Mouse (Mus musculus) heart, adult 2 months (tissue): Measurements from ENCODE around the gene St6gal1. TPM values are rescaled to one million over a fixed set of nuclear protein-coding genes. Genes with fewer than 3 reads are reported as not detected.

Experiments used
- DNase-seq, 2 experiments: peaks; one replicate each; pipeline ENCODE4 v3.0.0; 2021
- H3K27ac ChIP-seq: fragments of 200-600 bp; 2 replicates; pipeline ENCODE4 v1.8.1; 2022
- H3K27me3 ChIP-seq: fragments of 200-500 bp; 2 replicates; pipeline ENCODE4 v1.6.1; 2012; ENCODE audit warnings: mild to moderate bottlenecking, low read length, inconsistent platforms, mixed read lengths; ENCODE audit not compliant: control insufficient read depth, insufficient read depth
- H3K36me3 ChIP-seq: fragments of 200-500 bp; 2 replicates; pipeline ENCODE4 v1.6.1; 2012; ENCODE audit warnings: low read length, inconsistent platforms; ENCODE audit not compliant: control insufficient read depth, insufficient read depth
- H3K4me1 ChIP-seq: fragments of 200-500 bp; 2 replicates; pipeline ENCODE4 v1.6.1; 2011; ENCODE audit warnings: low read length; ENCODE audit not compliant: control insufficient read depth, insufficient read depth
- H3K4me3 ChIP-seq: fragments of 200-600 bp; 2 replicates; pipeline ENCODE4 v1.8.1; 2022
- H3K79me2 ChIP-seq: fragments of 200-500 bp; replicated peaks from 2 replicates; pipeline ENCODE4 v1.6.1; 2012; ENCODE audit warnings: mild to moderate bottlenecking, inconsistent platforms, low read length, moderate library complexity, mixed read lengths; ENCODE audit not compliant: control insufficient read depth, insufficient read depth
- H3K9ac ChIP-seq: fragments of 200-500 bp; 2 replicates; pipeline ENCODE4 v1.6.1; 2012; ENCODE audit warnings: low read depth, mild to moderate bottlenecking, control low read depth, inconsistent platforms, low read length, mixed read lengths
- CTCF ChIP-seq: fragments of 200-600 bp; IDR thresholded peaks from 2 replicates; pipeline ENCODE4 v1.8.1; 2022; ENCODE audit warnings: antibody characterized with exemption, mild to moderate bottlenecking, moderate library complexity
- EP300 ChIP-seq: fragments of 200-500 bp; IDR thresholded peaks from 2 replicates; pipeline ENCODE4 v1.6.1; 2011; ENCODE audit warnings: low read depth, low read length, control low read depth; ENCODE audit not compliant: insufficient read depth
- POLR2A ChIP-seq: fragments of 200-500 bp; IDR thresholded peaks from 2 replicates; pipeline ENCODE4 v1.6.1; 2011; ENCODE audit warnings: mild to moderate bottlenecking, low read depth, low read length, control low read depth; ENCODE audit not compliant: insufficient read depth
- WGBS: fragments of 180-500 bp; shearing (Covaris S2); methylation state at CpG from one replicate; pipeline ENCODE4 v1.1.7; 2018; 5-methylcytosine and 5-hydroxymethylcytosine counted together
- intact Hi-C: fragments of 180-260 bp; cut with DNase I; formaldehyde crosslinking; loops from one replicate; pipeline ENCODE4 v1.15.1; 2025
- polyA plus RNA-seq: library from polyadenylated mRNA; depleted of rRNA; stranded (reverse); fragments of >200 nt; gene quantifications from 2 replicates; pipeline ENCODE4 v1.2.3, GENCODE M21; 2012
- total RNA-seq, 2 experiments: library from RNA; stranded (reverse); gene quantifications; 2 replicates each; pipeline ENCODE4 v1.2.3; 2021

St6gal1 gene
- total and polyA plus RNA-seq, 3 experiments, result 6.0 to 9.9 (median 8.4) TPM

GRCm38 (mm10) chr16:23250556-23251444, 26.3 kb downstream of the St6gal1 start:
- Histone ChIP-seq H3K4me3 (no peak overlapping the region), H3K79me2 (no peaks in the 10 kb centered on the region), H3K9ac (no peak overlapping the region), H3K27ac (no peak overlapping the region), H3K27me3 (no peaks in the 10 kb centered on the region), H3K4me1 (peaks cover 4% of the 10 kb centered on the region; the same call in 1 of the 2 replicates), H3K36me3 (peaks cover 6% of the 10 kb centered on the region)
- WGBS, result 80% methylated on average over 15 of the region's 15 CpGs
- no peak for TF ChIP-seq EP300
- TF ChIP-seq CTCF, result no peak
- TF ChIP-seq POLR2A, result no peak
- DNase-seq, result no peak
- intact Hi-C loops, result no loop called here

GRCm38 (mm10) chr16:23251445-23251773, 26.9 kb downstream of the St6gal1 start:
- no peak overlapping the region for H3K27ac ChIP-seq
- TF ChIP-seq POLR2A, result no peak
- TF ChIP-seq EP300, result no peak
- TF ChIP-seq CTCF, result no peak
- H3K9ac ChIP-seq, result no peak overlapping the region
- intact Hi-C loops, result no loop called here
- H3K79me2 ChIP-seq, result no peaks in the 10 kb centered on the region
- no peak overlapping the region for H3K4me3 ChIP-seq
- peaks cover 6% of the 10 kb centered on the region for H3K36me3 ChIP-seq
- DNase-seq, result no peak
- H3K27me3 ChIP-seq, result no peaks in the 10 kb centered on the region
- WGBS, result 93% methylated on average over 2 of the region's 2 CpGs
- H3K4me1 ChIP-seq, result peaks cover 4% of the 10 kb centered on the region; the same call in 1 of the 2 replicates

- TF ChIP-seq EP300 (no peak), POLR2A (no peak), CTCF (no peak)
- H3K27ac ChIP-seq, result no peak overlapping the region
- H3K4me3 ChIP-seq, result no peak overlapping the region
- peaks cover 8% of the 10 kb centered on the region for H3K36me3 ChIP-seq
- H3K79me2 ChIP-seq, result no peaks in the 10 kb centered on the region
- WGBS, result 81% methylated on average over 6 of the region's 6 CpGs
- no peaks in the 10 kb centered on the region for H3K27me3 ChIP-seq
- no peak for DNase-seq
- H3K4me1 ChIP-seq, result peaks cover 4% of the 10 kb centered on the region
- no peak overlapping the region for H3K9ac ChIP-seq
- intact Hi-C loops, result no loop called here
Measured at GRCm38 (mm10) chr16:23253620-23254019, 29.1 kb downstream of the St6gal1 start.

GRCm38 (mm10) chr16:23254062-23254461, 29.5 kb downstream of the St6gal1 start:
- DNase-seq, result no peak
- intact Hi-C loops, result no loop called here
- TF ChIP-seq CTCF (no peak), EP300 (no peak), POLR2A (no peak)
- H3K9ac ChIP-seq, result no peak overlapping the region
- H3K4me1 ChIP-seq, result peaks cover 4% of the 10 kb centered on the region
- H3K36me3 ChIP-seq, result peaks cover 6% of the 10 kb centered on the region
- no peaks in the 10 kb centered on the region for H3K27me3 ChIP-seq
- no peak overlapping the region for H3K4me3 ChIP-seq
- 26% methylated on average over 1 of the region's 1 CpGs for WGBS
- no peak overlapping the region for H3K27ac ChIP-seq
- no peaks in the 10 kb centered on the region for H3K79me2 ChIP-seq

- Histone ChIP-seq H3K4me3 (no peak overlapping the region), H3K27me3 (no peaks in the 10 kb centered on the region), H3K36me3 (peaks cover 6% of the 10 kb centered on the region), H3K27ac (no peak overlapping the region), H3K9ac (no peak overlapping the region), H3K79me2 (no peaks in the 10 kb centered on the region), H3K4me1 (peaks cover 4% of the 10 kb centered on the region)
- no peak for DNase-seq
- 81% methylated on average over 7 of the region's 7 CpGs for whole genome bisulfite sequencing
- TF ChIP-seq EP300, result no peak
- no peak for TF ChIP-seq CTCF
- no peak for TF ChIP-seq POLR2A
- intact Hi-C loops, result no loop called here
Measured at GRCm38 (mm10) chr16:23256638-23257037, 32.1 kb downstream of the St6gal1 start.

GRCm38 (mm10) chr16:23258429-23258822, 33.9 kb downstream of the St6gal1 start:
- no peak for DNase-seq
- Histone ChIP-seq H3K4me1 (peaks cover 4% of the 10 kb centered on the region), H3K9ac (no peak overlapping the region), H3K27me3 (no peaks in the 10 kb centered on the region), H3K27ac (no peak overlapping the region; the same call in 1 of the 2 replicates), H3K4me3 (no peak overlapping the region), H3K79me2 (no peaks in the 10 kb centered on the region), H3K36me3 (peaks cover 6% of the 10 kb centered on the region)
- TF ChIP-seq POLR2A (no peak), EP300 (no peak), CTCF (no peak)
- intact Hi-C loops, result no loop called here
- 81% methylated on average over 7 of the region's 7 CpGs for WGBS
